Mouse (Mus musculus): Measurements from ENCODE around the gene Pdzd2.

Gene Pdzd2

GRCm38 (mm10) chr15:12675366-12675765 is 64.4 kb downstream of the Pdzd2 start:
- DNase-seq (ENCODE audit: extremely low spot score, low spot score): no peak

GRCm38 (mm10) chr15:12674026-12674425 is 65.7 kb downstream of the Pdzd2 start:
- no peak for DNase-seq (ENCODE audit: extremely low spot score, low spot score)

- no peak for DNase-seq (ENCODE audit: extremely low spot score, low spot score)
These were observed 71.8 kb downstream of the Pdzd2 start for GRCm38 (mm10) chr15:12667760-12668520.

- DNase-seq (ENCODE audit: extremely low spot score, low spot score): no peak
These were observed 73.8 kb downstream of the Pdzd2 start for GRCm38 (mm10) chr15:12665946-12666345.

GRCm38 (mm10) chr15:12663351-12663750 is 76.4 kb downstream of the Pdzd2 start:
- DNase-seq (ENCODE audit: extremely low spot score, low spot score): no peak

GRCm38 (mm10) chr15:12660320-12660719 is 79.4 kb downstream of the Pdzd2 start:
- no peak for DNase-seq (ENCODE audit: extremely low spot score, low spot score)

- DNase-seq (ENCODE audit: extremely low spot score, low spot score): no peak
These were observed 83.6 kb downstream of the Pdzd2 start for GRCm38 (mm10) chr15:12655959-12656662.

- DNase-seq (ENCODE audit: extremely low spot score, low spot score): no peak
These were observed 84.4 kb downstream of the Pdzd2 start for GRCm38 (mm10) chr15:12655316-12655715.

GRCm38 (mm10) chr15:12652336-12653031 is 87.2 kb downstream of the Pdzd2 start:
- DNase-seq (ENCODE audit: extremely low spot score, low spot score): no peak

- DNase-seq (ENCODE audit: extremely low spot score, low spot score): no peak
These were observed 89.5 kb downstream of the Pdzd2 start for GRCm38 (mm10) chr15:12650236-12650635.

- no peak for DNase-seq (ENCODE audit: extremely low spot score, low spot score)
These were observed 90.0 kb downstream of the Pdzd2 start for GRCm38 (mm10) chr15:12649674-12650073.

GRCm38 (mm10) chr15:12649131-12649530 is 90.6 kb downstream of the Pdzd2 start:
- DNase-seq (ENCODE audit: extremely low spot score, low spot score): no peak

GRCm38 (mm10) chr15:12640755-12641154 is 99.0 kb downstream of the Pdzd2 start:
- no peak for DNase-seq (ENCODE audit: extremely low spot score, low spot score)

- no peak for DNase-seq (ENCODE audit: extremely low spot score, low spot score)
These were observed 99.9 kb downstream of the Pdzd2 start for GRCm38 (mm10) chr15:12639776-12640175.

GRCm38 (mm10) chr15:12639181-12639580 is 100.5 kb downstream of the Pdzd2 start:
- no peak for DNase-seq (ENCODE audit: extremely low spot score, low spot score)

- no peak for DNase-seq (ENCODE audit: extremely low spot score, low spot score)
These were observed 101.2 kb downstream of the Pdzd2 start for GRCm38 (mm10) chr15:12638370-12639030.

GRCm38 (mm10) chr15:12637511-12637910 is 102.2 kb downstream of the Pdzd2 start:
- DNase-seq (ENCODE audit: extremely low spot score, low spot score): no peak

- DNase-seq (ENCODE audit: extremely low spot score, low spot score): no peak
These were observed 103.3 kb downstream of the Pdzd2 start for GRCm38 (mm10) chr15:12636386-12636785.

- no peak for DNase-seq (ENCODE audit: extremely low spot score, low spot score)
These were observed 104.8 kb downstream of the Pdzd2 start for GRCm38 (mm10) chr15:12634921-12635320.

- DNase-seq (ENCODE audit: extremely low spot score, low spot score): no peak
These were observed 110.6 kb downstream of the Pdzd2 start for GRCm38 (mm10) chr15:12629164-12629563.

- no peak for DNase-seq (ENCODE audit: extremely low spot score, low spot score)
These were observed 111.3 kb downstream of the Pdzd2 start for GRCm38 (mm10) chr15:12628451-12628850.

- DNase-seq (ENCODE audit: extremely low spot score, low spot score): no peak
These were observed 112.8 kb downstream of the Pdzd2 start for GRCm38 (mm10) chr15:12626930-12627329.

All from neural tube, embryonic 10.5 days (tissue).